Mouse (Mus musculus) lung, postnatal 0 days (tissue): ENCODE data around the gene Crb3. TPM values are rescaled to one million over a fixed set of nuclear protein-coding genes. Genes with fewer than 3 reads are reported as not detected.

Experiments used
- ATAC-seq: fragments of 200-750 bp; cut with Nextera tagmentation; 2 replicates; pipeline ENCODE4 v1.8.0; 2017; ENCODE audit warnings: moderate library complexity
- DNase-seq: peaks from one replicate; pipeline ENCODE4 v3.0.0-alpha.2; 2016; ENCODE audit warnings: low spot score
- H3K27ac ChIP-seq: fragments of 300-500 bp; sonication (generic); 2 replicates; pipeline ENCODE4 v1.5.1; 2014; ENCODE audit warnings: antibody characterized with exemption, mild to moderate bottlenecking, low read length, mixed read lengths
- H3K27me3 ChIP-seq: fragments of 300-500 bp; sonication (generic); replicated peaks from 2 replicates; pipeline ENCODE4 v1.6.1; 2014; ENCODE audit warnings: low read length, mixed read lengths; ENCODE audit not compliant: insufficient read depth
- H3K36me3 ChIP-seq: fragments of 300-500 bp; sonication (generic); 2 replicates; pipeline ENCODE4 v1.6.1; 2014; ENCODE audit warnings: low read length, mixed read lengths; ENCODE audit not compliant: insufficient read depth
- H3K4me1 ChIP-seq: fragments of 300-500 bp; sonication (generic); 2 replicates; pipeline ENCODE4 v1.6.1; 2014; ENCODE audit warnings: antibody characterized with exemption, low read depth, low read length, mixed read lengths; ENCODE audit not compliant: insufficient read depth
- H3K4me2 ChIP-seq: fragments of 300-500 bp; sonication (generic); replicated peaks from 2 replicates; pipeline ENCODE4 v1.6.1; 2014; ENCODE audit warnings: low read depth, mild to moderate bottlenecking, low read length, moderate library complexity, mixed read lengths
- H3K4me3 ChIP-seq: fragments of 300-500 bp; sonication (generic); 2 replicates; pipeline ENCODE4 v1.5.1; 2014; ENCODE audit warnings: low read depth, low read length
- H3K9ac ChIP-seq: fragments of 300-500 bp; sonication (generic); replicated peaks from 2 replicates; pipeline ENCODE4 v1.6.1; 2014; ENCODE audit warnings: low read depth, mild to moderate bottlenecking
- H3K9me3 ChIP-seq: fragments of 300-500 bp; sonication (generic); 2 replicates; pipeline ENCODE4 v1.6.1; 2016; ENCODE audit warnings: low read length, mixed read lengths
- CTCF ChIP-seq: IDR thresholded peaks from 2 replicates; pipeline ENCODE4 v1.5.1; 2016; ENCODE audit warnings: antibody characterized with exemption, mild to moderate bottlenecking
- EP300 ChIP-seq: IDR thresholded peaks from 2 replicates; pipeline ENCODE4 v1.6.1; 2016; ENCODE audit warnings: antibody characterized with exemption, mild to moderate bottlenecking, control low read depth
- WGBS: fragments of 180-500 bp; shearing (Covaris S2); extraction: QIAGEN DNeasy Blood & Tissue Kit; methylation state at CpG from one replicate; pipeline ENCODE4 v1.1.7; 2014; 5-methylcytosine and 5-hydroxymethylcytosine counted together
- polyA plus RNA-seq: library from polyadenylated mRNA; unstranded; fragments of >200 nt; fragmentation: Nextera tagmentation; extraction: Ambion mirVana; gene quantifications from 2 replicates; pipeline ENCODE4 v1.2.1, GENCODE M21; 2015

Gene Crb3
- polyA plus RNA-seq, 1 experiment from 2014 or later = 120 TPM

GRCm38 (mm10) chr17:57082481-57082880 is 23.6 kb downstream of the Crb3 start:
- H3K9ac ChIP-seq = no peak overlapping the region
- TF ChIP-seq EP300 = no peak
- TF ChIP-seq CTCF = no peak
- no peaks in the 10 kb centered on the region for H3K27me3 ChIP-seq
- H3K4me1 ChIP-seq = peaks cover 6% of the 10 kb centered on the region; the same call in 1 of the 2 replicates
- H3K36me3 ChIP-seq = no peaks in the 10 kb centered on the region
- WGBS = 62% methylated on average over 5 of the region's 5 CpGs
- ATAC-seq = no peak
- H3K9me3 ChIP-seq = no peaks in the 10 kb centered on the region
- DNase-seq = no peak
- H3K27ac ChIP-seq = no peak overlapping the region
- H3K4me3 ChIP-seq = no peak overlapping the region
- no peak overlapping the region for H3K4me2 ChIP-seq

GRCm38 (mm10) chr17:57085970-57086757 is 27.3 kb downstream of the Crb3 start:
- TF ChIP-seq EP300 (no peak), CTCF (no peak)
- Histone ChIP-seq H3K27me3 (no peaks in the 10 kb centered on the region), H3K9ac (no peak overlapping the region), H3K4me2 (no peak overlapping the region), H3K36me3 (no peaks in the 10 kb centered on the region), H3K9me3 (no peaks in the 10 kb centered on the region), H3K4me1 (peaks cover 6% of the 10 kb centered on the region; the same call in 1 of the 2 replicates), H3K4me3 (no peak overlapping the region), H3K27ac (no peak overlapping the region)
- ATAC-seq (no peak), DNase-seq (no peak)
- WGBS = 75% methylated on average over 11 of the region's 11 CpGs

- ATAC-seq = peak; percentile 71
- H3K9me3 ChIP-seq = no peaks in the 10 kb centered on the region
- peak within 1 kb of the TSS; percentile 42 for H3K4me2 ChIP-seq
- peak; percentile 39 for DNase-seq
- TF ChIP-seq EP300 (no peak), CTCF (peak; percentile 2; the same call in 1 of the 2 replicates)
- peak within 1 kb of the TSS; percentile 21 for H3K4me3 ChIP-seq
- H3K4me1 ChIP-seq = peaks cover 6% of the 10 kb centered on the region; the same call in 1 of the 2 replicates
- no peak within 1 kb of the TSS for H3K9ac ChIP-seq
- H3K36me3 ChIP-seq = no peaks in the 10 kb centered on the region
- WGBS = 1% methylated on average over 31 of the region's 31 CpGs
- no peaks in the 10 kb centered on the region for H3K27me3 ChIP-seq
- H3K27ac ChIP-seq = no peak within 1 kb of the TSS
Observed at GRCm38 (mm10) chr17:57087049-57087832, 28.3 kb downstream of the Crb3 start, which contains the start of gene Tubb4a. Gene Tubb4a, minus strand, starts transcription at chr17:57087782.

- H3K4me2 ChIP-seq = no peak overlapping the region
- H3K9me3 ChIP-seq = no peaks in the 10 kb centered on the region
- DNase-seq (peak; percentile 18), ATAC-seq (no peak)
- 88% methylated on average over 3 of the region's 3 CpGs for WGBS
- no peak overlapping the region for H3K4me3 ChIP-seq
- no peak overlapping the region for H3K27ac ChIP-seq
- H3K9ac ChIP-seq = no peak overlapping the region
- no peaks in the 10 kb centered on the region for H3K4me1 ChIP-seq
- H3K27me3 ChIP-seq = no peaks in the 10 kb centered on the region
- no peak for TF ChIP-seq CTCF
- no peaks in the 10 kb centered on the region for H3K36me3 ChIP-seq
Observed at GRCm38 (mm10) chr17:57094222-57094621, 35.3 kb downstream of the Crb3 start.

GRCm38 (mm10) chr17:57095855-57096622 is 37.1 kb downstream of the Crb3 start:
- ATAC-seq (peak; percentile 94), DNase-seq (peak; percentile 96)
- TF ChIP-seq EP300 = no peak
- TF ChIP-seq CTCF = no peak
- Histone ChIP-seq H3K4me2 (peak overlapping the region; percentile 40), H3K9ac (no peak overlapping the region), H3K27ac (no peak overlapping the region), H3K36me3 (no peaks in the 10 kb centered on the region), H3K9me3 (no peaks in the 10 kb centered on the region), H3K27me3 (no peaks in the 10 kb centered on the region), H3K4me3 (no peak overlapping the region), H3K4me1 (no peaks in the 10 kb centered on the region)
- 2% methylated on average over 18 of the region's 19 CpGs for WGBS

GRCm38 (mm10) chr17:57096623-57096920 is 37.7 kb downstream of the Crb3 start:
- no peaks in the 10 kb centered on the region for H3K4me1 ChIP-seq
- no peaks in the 10 kb centered on the region for H3K27me3 ChIP-seq
- no peak overlapping the region for H3K27ac ChIP-seq
- peak overlapping the region; percentile 40 for H3K4me2 ChIP-seq
- DNase-seq (peak; percentile 66), ATAC-seq (peak; percentile 87)
- no peaks in the 10 kb centered on the region for H3K36me3 ChIP-seq
- H3K4me3 ChIP-seq = no peak overlapping the region
- WGBS = 1% methylated on average over 11 of the region's 11 CpGs
- H3K9ac ChIP-seq = no peak overlapping the region
- no peaks in the 10 kb centered on the region for H3K9me3 ChIP-seq
- no peak for TF ChIP-seq EP300
- TF ChIP-seq CTCF = peak; percentile 95
